Mouse (Mus musculus): Measurements from ENCODE around the gene Ptprs. TPM values are rescaled to one million over a fixed set of nuclear protein-coding genes. Genes with fewer than 3 reads are reported as not detected.

The Ptprs gene
- total RNA-seq (2023): 10 to 100 TPM; 15.0 to 15.7 TPM

GRCm38 (mm10) chr17:56476402-56476752 lies at the start of gene Ptprs:
Gene Ptprs, minus strand, starts transcription at chr17:56476483.

GRCm38 (mm10) chr17:56512310-56512709 lies 36.0 kb upstream of the Ptprs start, which contains the start of gene Znrf4:
Gene Znrf4, minus strand, starts transcription at chr17:56512431.

Other genes starting within 250 kb of the Ptprs start
- gene Fem1a, start 219.7 kb downstream of the Ptprs start, total RNA-seq (2023): 10 to 100 TPM; 31.8 to 31.9 TPM
- 10 to 100 TPM; 25.3 to 27.6 TPM for gene Ticam1, start 199.7 kb downstream of the Ptprs start, total RNA-seq (2023)
- gene Plin3, start 183.6 kb downstream of the Ptprs start, total RNA-seq (2023): 10 to 100 TPM; 16.4 to 18.5 TPM
- gene Arrdc5, start 176.2 kb downstream of the Ptprs start, total RNA-seq (2023): not detected
- 10 to 100 TPM in 1 of 2 experiments, 1 to 10 TPM in 1; 7.8 to 10.9 TPM for gene Uhrf1, start 173.2 kb downstream of the Ptprs start, total RNA-seq (2023)
- 10 to 100 TPM; 70.4 to 70.5 TPM for gene Kdm4b, start 150.4 kb downstream of the Ptprs start, total RNA-seq (2023)
- gene Znrf4, start 35.9 kb upstream of the Ptprs start, total RNA-seq (2023): not detected
- 10 to 100 TPM; 12.4 to 13.1 TPM for gene Gm20219, start 77.9 kb upstream of the Ptprs start, total RNA-seq (2023)
- gene Safb2, start 108.1 kb upstream of the Ptprs start, total RNA-seq (2023): 100 to 1,000 TPM; 496 to 594 TPM
- gene Safb, start 108.3 kb upstream of the Ptprs start, total RNA-seq (2023): 100 to 1,000 TPM; 265 to 320 TPM
- 100 to 1,000 TPM in 1 of 2 experiments, 10 to 100 TPM in 1; 91.5 to 106 TPM for gene 2410015M20Rik, start 133.3 kb upstream of the Ptprs start, total RNA-seq (2023)
- gene Rpl36, start 136.9 kb upstream of the Ptprs start, total RNA-seq (2023): 1,000 to 10,000 TPM; 1,417 to 1,463 TPM
- gene Lonp1, start 150.4 kb upstream of the Ptprs start, total RNA-seq (2023): 10 to 100 TPM; 51.5 to 54.6 TPM
- under 1 TPM in 1 of 2 experiments, not detected in 1; 0.49 TPM for gene Catsperd, start 151.7 kb upstream of the Ptprs start, total RNA-seq (2023)
- gene Ranbp3, start 196.8 kb upstream of the Ptprs start, total RNA-seq (2023): 100 to 1,000 TPM; 108 to 112 TPM
- 10 to 100 TPM; 62.9 to 66.3 TPM for gene Ndufa11, start 241.3 kb upstream of the Ptprs start, total RNA-seq (2023)
- gene Vmac, start 241.5 kb upstream of the Ptprs start, total RNA-seq (2023): 10 to 100 TPM; 11.7 to 14.8 TPM

All from B cell, adult 67 days (primary cell).